Mouse (Mus musculus): Measurements from ENCODE around the gene Rnf214. TPM values are rescaled to one million over a fixed set of nuclear protein-coding genes. Genes with fewer than 3 reads are reported as not detected.

The Rnf214 gene
- polyA plus RNA-seq, 1 experiment from 2014 or later, result 52.1 TPM

Small RNA genes within 50 kb of the gene (microRNA-seq; reads per million reads assigned to microRNA genes)
- gene Mir7087 (ENCODE audit: borderline number of aligned reads), result not detected

Other genes starting within 250 kb of the Rnf214 start
- gene Cep164, start 78.2 kb downstream of the Rnf214 start, polyA plus RNA-seq (2015; fragmentation: Nextera tagmentation; extraction: Ambion mirVana), result 30.6 and 31.6 TPM in 2 replicates
- gene Bace1, start 68.3 kb downstream of the Rnf214 start, polyA plus RNA-seq (2015; fragmentation: Nextera tagmentation; extraction: Ambion mirVana), result 42.7 and 43.0 TPM in 2 replicates
- 22.9 and 24.6 TPM in 2 replicates for gene Pcsk7, start 414 bp downstream of the Rnf214 start, polyA plus RNA-seq (2015; fragmentation: Nextera tagmentation; extraction: Ambion mirVana)
- gene Tagln, start 29.1 kb upstream of the Rnf214 start, polyA plus RNA-seq (2015; fragmentation: Nextera tagmentation; extraction: Ambion mirVana), result 35.3 and 46.1 TPM in 2 replicates
- 62.1 and 62.3 TPM in 2 replicates for gene Sidt2, start 48.3 kb upstream of the Rnf214 start, polyA plus RNA-seq (2015; fragmentation: Nextera tagmentation; extraction: Ambion mirVana)
- gene Pafah1b2, start 105.8 kb upstream of the Rnf214 start, polyA plus RNA-seq (2015; fragmentation: Nextera tagmentation; extraction: Ambion mirVana), result 161 and 173 TPM in 2 replicates
- gene Sik3, start 105.9 kb upstream of the Rnf214 start, polyA plus RNA-seq (2015; fragmentation: Nextera tagmentation; extraction: Ambion mirVana), result 15.1 and 16.2 TPM in 2 replicates

Measured in embryonic facial prominence, embryonic 15.5 days (tissue).